Mouse (Mus musculus): ENCODE results near the gene Cpxm1. TPM values are rescaled to one million over a fixed set of nuclear protein-coding genes. Genes with fewer than 3 reads are reported as not detected.

Gene Cpxm1
- polyA plus RNA-seq, 1 experiment: 0.34 TPM

- no peaks in the 10 kb centered on the region for H3K79me2 ChIP-seq (ENCODE audit: control insufficient read depth, insufficient read depth)
- H3K4me2 ChIP-seq (ENCODE audit: low read depth): no peak overlapping the region
- H3ac ChIP-seq (ENCODE audit: control insufficient read depth, insufficient read length): no peak overlapping the region
- no peaks in the 10 kb centered on the region for H3K27me3 ChIP-seq (ENCODE audit: control insufficient read depth, insufficient read depth, insufficient read length)
- no peaks in the 10 kb centered on the region for H3K36me3 ChIP-seq (ENCODE audit: control insufficient read depth, insufficient read depth)
- no peak overlapping the region for H3K4me3 ChIP-seq
- TF ChIP-seq MYOD1 (IDR thresholded peaks at IDR 0.05; ENCODE audit: control insufficient read depth in 1 of 3, insufficient read length in 2 of 3, low read depth in 2 of 3) (no peak), REST (IDR thresholded peaks at IDR 0.05; ENCODE audit: insufficient read depth, insufficient read length) (no peak), POLR2A (IDR thresholded peaks at IDR 0.05; ENCODE audit: insufficient read length, low read depth) (no peak), USF1 (IDR thresholded peaks at IDR 0.05; ENCODE audit: low read depth) (no peak), E2F4 (IDR thresholded peaks at IDR 0.05; ENCODE audit: insufficient read depth) (no peak), MAX (IDR thresholded peaks at IDR 0.05; ENCODE audit: low read depth) (no peak), SRF (IDR thresholded peaks at IDR 0.05; ENCODE audit: control insufficient read depth, insufficient read length, low read depth) (no peak), POLR2AphosphoS2 (IDR thresholded peaks at IDR 0.05; ENCODE audit: insufficient read length, low read depth) (no peak), CEBPB (IDR thresholded peaks at IDR 0.05; ENCODE audit: insufficient read depth, poor library complexity, severe bottlenecking) (no peak), TCF3 (IDR thresholded peaks at IDR 0.05; ENCODE audit: insufficient read length, low read depth) (no peak), TCF12 (IDR thresholded peaks at IDR 0.05; ENCODE audit: insufficient read depth, poor library complexity, severe bottlenecking) (no peak), MYOG (IDR thresholded peaks at IDR 0.05; ENCODE audit: control insufficient read depth in 1 of 3, insufficient read depth in 1 of 3, insufficient read length in 2 of 3, low read depth in 2 of 3) (no peak)
Observed at GRCm38 (mm10) chr2:130414094-130414856, 16.9 kb upstream of the Cpxm1 start.

GRCm38 (mm10) chr2:130412775-130413174 lies 15.4 kb upstream of the Cpxm1 start:
- H3K4me3 ChIP-seq: no peak overlapping the region
- no peaks in the 10 kb centered on the region for H3K27me3 ChIP-seq (ENCODE audit: control insufficient read depth, insufficient read depth, insufficient read length)
- H3ac ChIP-seq (ENCODE audit: control insufficient read depth, insufficient read length): no peak overlapping the region
- TF ChIP-seq POLR2A (IDR thresholded peaks at IDR 0.05; ENCODE audit: insufficient read length, low read depth): no peak
- no peak for TF ChIP-seq MYOG (IDR thresholded peaks at IDR 0.05; ENCODE audit: control insufficient read depth in 1 of 3, insufficient read depth in 1 of 3, insufficient read length in 2 of 3, low read depth in 2 of 3)
- TF ChIP-seq POLR2AphosphoS2 (IDR thresholded peaks at IDR 0.05; ENCODE audit: insufficient read length, low read depth): no peak
- TF ChIP-seq MAX (IDR thresholded peaks at IDR 0.05; ENCODE audit: low read depth): no peak
- TF ChIP-seq TCF3 (IDR thresholded peaks at IDR 0.05; ENCODE audit: insufficient read length, low read depth): no peak
- TF ChIP-seq E2F4 (IDR thresholded peaks at IDR 0.05; ENCODE audit: insufficient read depth): no peak
- TF ChIP-seq TCF12 (IDR thresholded peaks at IDR 0.05; ENCODE audit: insufficient read depth, poor library complexity, severe bottlenecking): no peak
- no peak for TF ChIP-seq CEBPB (IDR thresholded peaks at IDR 0.05; ENCODE audit: insufficient read depth, poor library complexity, severe bottlenecking)
- no peak for TF ChIP-seq SRF (IDR thresholded peaks at IDR 0.05; ENCODE audit: control insufficient read depth, insufficient read length, low read depth)
- TF ChIP-seq REST (IDR thresholded peaks at IDR 0.05; ENCODE audit: insufficient read depth, insufficient read length): no peak
- TF ChIP-seq USF1 (IDR thresholded peaks at IDR 0.05; ENCODE audit: low read depth): no peak
- H3K79me2 ChIP-seq (ENCODE audit: control insufficient read depth, insufficient read depth): no peaks in the 10 kb centered on the region
- H3K36me3 ChIP-seq (ENCODE audit: control insufficient read depth, insufficient read depth): no peaks in the 10 kb centered on the region
- H3K4me2 ChIP-seq (ENCODE audit: low read depth): no peak overlapping the region

DNA sequence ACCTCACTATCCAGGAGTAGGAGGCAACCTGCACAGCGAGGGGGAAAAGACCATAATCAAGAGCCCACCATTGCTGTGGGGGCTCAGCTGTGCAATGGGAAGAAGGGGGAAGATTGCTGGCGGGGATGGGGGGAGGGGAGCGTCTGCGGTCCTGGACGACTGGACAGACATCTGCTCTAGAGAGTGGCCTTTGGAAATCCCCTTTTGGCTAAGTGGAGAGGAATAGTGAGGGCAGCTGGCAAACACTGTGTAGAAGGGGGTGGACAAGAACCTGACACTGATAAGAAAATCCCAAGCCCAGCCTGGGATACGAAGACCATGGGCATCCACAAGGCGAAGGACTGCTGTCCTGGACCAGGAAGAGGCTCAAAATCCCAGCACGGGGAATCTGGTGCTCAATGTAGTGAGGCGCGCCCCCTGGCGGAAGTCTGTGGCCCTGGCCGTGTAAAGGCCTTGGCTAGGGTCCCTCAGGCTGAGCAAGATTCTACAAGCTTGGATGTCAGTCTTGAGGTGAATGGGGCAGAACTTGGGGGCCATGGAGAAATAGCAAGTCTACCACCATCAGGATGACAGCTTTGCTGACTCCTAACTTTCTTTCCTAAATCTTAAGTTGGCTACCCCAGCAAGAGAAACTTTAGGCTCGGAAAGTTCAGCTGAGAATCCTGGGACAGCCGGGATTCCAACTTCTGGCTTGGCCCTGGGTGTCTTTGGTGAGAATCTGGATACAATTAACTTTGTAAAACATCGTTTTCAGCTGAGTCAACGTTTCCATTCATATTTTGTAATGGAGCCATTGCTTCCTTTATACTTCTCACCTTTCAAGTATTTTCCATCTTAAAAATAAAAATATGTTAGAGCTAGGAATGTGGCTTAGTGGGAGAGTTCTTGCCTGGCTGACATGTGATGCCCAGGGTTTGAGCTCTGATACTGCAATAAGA lies 14.5 kb upstream of the Cpxm1 start:
- no peaks in the 10 kb centered on the region for H3K36me3 ChIP-seq (ENCODE audit: control insufficient read depth, insufficient read depth)
- H3K79me2 ChIP-seq (ENCODE audit: control insufficient read depth, insufficient read depth): no peaks in the 10 kb centered on the region
- no peak overlapping the region for H3ac ChIP-seq (ENCODE audit: control insufficient read depth, insufficient read length)
- H3K4me3 ChIP-seq: no peak overlapping the region
- no peak for TF ChIP-seq REST (IDR thresholded peaks at IDR 0.05; ENCODE audit: insufficient read depth, insufficient read length)
- no peak for TF ChIP-seq CEBPB (IDR thresholded peaks at IDR 0.05; ENCODE audit: insufficient read depth, poor library complexity, severe bottlenecking)
- TF ChIP-seq TCF12 (IDR thresholded peaks at IDR 0.05; ENCODE audit: insufficient read depth, poor library complexity, severe bottlenecking): no peak
- TF ChIP-seq POLR2AphosphoS2 (IDR thresholded peaks at IDR 0.05; ENCODE audit: insufficient read length, low read depth): no peak
- no peak for TF ChIP-seq E2F4 (IDR thresholded peaks at IDR 0.05; ENCODE audit: insufficient read depth)
- no peak for TF ChIP-seq MYOG (IDR thresholded peaks at IDR 0.05; ENCODE audit: control insufficient read depth in 1 of 3, insufficient read depth in 1 of 3, insufficient read length in 2 of 3, low read depth in 2 of 3)
- no peaks in the 10 kb centered on the region for H3K27me3 ChIP-seq (ENCODE audit: control insufficient read depth, insufficient read depth, insufficient read length)
- no peak overlapping the region for H3K4me2 ChIP-seq (ENCODE audit: low read depth)

DNA sequence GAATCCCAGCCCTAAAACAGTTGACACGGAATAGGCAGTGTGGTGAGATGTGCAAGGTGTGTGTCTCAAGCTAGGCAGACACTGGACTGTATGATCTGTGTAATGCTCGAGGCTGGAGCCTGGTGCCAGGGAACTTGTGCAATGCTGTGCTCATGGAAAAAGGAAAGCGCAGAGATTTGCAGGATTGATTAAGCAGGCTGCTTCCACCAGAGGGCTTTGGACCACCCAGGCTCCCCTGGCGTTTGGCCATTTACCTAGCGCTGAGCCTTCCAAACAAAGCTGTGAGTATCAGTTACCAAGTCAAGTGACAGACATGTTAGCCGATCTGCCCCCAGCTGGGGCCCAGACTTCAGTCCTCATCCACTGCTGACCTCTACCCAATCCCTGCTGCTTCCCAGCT lies 10.8 kb upstream of the Cpxm1 start:
- no peak overlapping the region for H3K4me2 ChIP-seq (ENCODE audit: low read depth)

More for the DNA sequence above, 10.8 kb upstream of the Cpxm1 start:
- Histone ChIP-seq H3K4me3 (no peak overlapping the region), H3K27me3 (ENCODE audit: control insufficient read depth, insufficient read depth, insufficient read length) (no peaks in the 10 kb centered on the region), H3K36me3 (ENCODE audit: control insufficient read depth, insufficient read depth) (no peaks in the 10 kb centered on the region), H3K79me2 (ENCODE audit: control insufficient read depth, insufficient read depth) (no peaks in the 10 kb centered on the region), H3ac (ENCODE audit: control insufficient read depth, insufficient read length) (no peak overlapping the region)
- TF ChIP-seq MYOG (IDR thresholded peaks at IDR 0.05; ENCODE audit: control insufficient read depth in 1 of 3, insufficient read depth in 1 of 3, insufficient read length in 2 of 3, low read depth in 2 of 3) (no peak), CEBPB (IDR thresholded peaks at IDR 0.05; ENCODE audit: insufficient read depth, poor library complexity, severe bottlenecking) (no peak), MYOD1 (IDR thresholded peaks at IDR 0.05; ENCODE audit: control insufficient read depth in 1 of 3, insufficient read length in 2 of 3, low read depth in 2 of 3) (no peak), TCF3 (IDR thresholded peaks at IDR 0.05; ENCODE audit: insufficient read length, low read depth) (no peak), SRF (IDR thresholded peaks at IDR 0.05; ENCODE audit: control insufficient read depth, insufficient read length, low read depth) (no peak)

Measured in myocyte (in vitro differentiated cells).